Mouse (Mus musculus): ENCODE measurements at regions not wholly inside any gene's neighbourhood (a gene's known extent, or its start where the extent isn't known, plus 50 kb on each side); places are given as distances from the start of the nearest gene placed in this dataset.
"Not testable (repeated sequence)": the region's sequence is repeated elsewhere in the genome, so short reads cannot be mapped to it uniquely, and the experiment has no call there.

GRCm38 (mm10) chr4:153829766-153830165 is 127.3 kb upstream of the A430005L14Rik start:
- no peak for DNase-seq (ENCODE audit: low spot score)

GRCm38 (mm10) chr4:153830491-153830890 is 126.5 kb upstream of the A430005L14Rik start:
- DNase-seq (ENCODE audit: low spot score), result no peak

GRCm38 (mm10) chr4:153831251-153831650 is 125.8 kb upstream of the A430005L14Rik start:
- not testable (repeated sequence) for DNase-seq (ENCODE audit: low spot score)

DNA sequence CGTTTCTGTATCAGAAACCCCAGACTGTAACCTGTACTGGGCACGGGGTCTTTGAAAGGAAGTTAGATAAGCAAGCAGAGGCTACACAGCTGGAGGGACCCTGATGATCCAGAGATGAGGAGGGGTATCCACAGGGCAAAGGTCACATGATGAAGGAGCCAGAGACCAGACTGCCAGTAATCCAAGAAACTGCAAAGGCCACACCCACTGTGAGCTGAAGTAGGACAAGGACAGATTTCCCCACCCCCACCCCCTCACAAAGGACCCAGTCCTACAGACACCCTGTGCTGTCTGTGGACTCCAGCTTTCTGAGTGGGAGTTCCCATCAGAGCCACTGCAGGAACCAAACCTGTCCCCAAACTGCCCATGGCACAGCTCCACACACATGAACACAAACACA is 124.9 kb upstream of the A430005L14Rik start:
- DNase-seq (ENCODE audit: low spot score), result no peak

GRCm38 (mm10) chr4:153844766-153845165 is 112.3 kb upstream of the A430005L14Rik start:
- DNase-seq (ENCODE audit: low spot score), result no peak

GRCm38 (mm10) chr4:153848274-153848673 is 108.8 kb upstream of the A430005L14Rik start:
- no peak for DNase-seq (ENCODE audit: low spot score)

DNA sequence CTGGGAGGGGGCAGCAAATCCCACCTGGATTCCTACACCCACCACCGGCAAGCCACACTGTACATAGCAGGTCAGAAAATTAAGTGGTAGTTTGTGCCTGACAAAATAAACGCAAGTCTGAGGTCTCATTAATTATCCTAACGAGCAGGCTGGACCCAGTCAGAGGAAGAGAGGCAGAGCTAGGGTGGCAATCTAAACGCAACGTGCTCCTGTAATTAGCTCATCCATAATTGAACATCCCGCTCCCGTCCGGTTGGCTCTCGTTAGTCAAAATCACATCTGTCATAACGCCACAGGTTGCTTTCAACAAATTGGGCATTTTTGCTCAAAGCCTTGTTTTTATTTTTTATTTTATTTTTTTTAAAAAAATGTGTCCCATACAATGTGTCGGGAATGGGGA is 106.9 kb upstream of the A430005L14Rik start:
- no peak for DNase-seq (ENCODE audit: low spot score)

- DNase-seq (ENCODE audit: low spot score), result no peak
Measured at GRCm38 (mm10) chr4:153854084-153854747, 102.8 kb upstream of the A430005L14Rik start.

DNA sequence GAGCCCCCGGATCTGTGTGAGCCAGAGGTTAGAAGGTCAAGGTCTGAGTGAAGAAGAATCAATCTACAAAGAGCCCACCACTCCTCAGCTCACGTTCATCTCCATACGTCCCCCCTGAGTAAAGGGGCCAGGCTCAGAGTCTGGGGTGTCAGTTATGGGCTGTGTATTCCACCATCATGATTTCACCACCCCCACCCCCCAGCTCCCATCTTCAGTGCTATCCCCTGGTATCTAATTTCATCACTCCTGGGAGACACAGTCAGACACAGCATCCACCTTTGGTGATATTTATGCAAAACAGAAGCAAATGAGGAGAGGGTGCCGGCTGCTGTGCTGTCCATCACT is 102.3 kb upstream of the A430005L14Rik start:
- no peak for DNase-seq (ENCODE audit: low spot score)

GRCm38 (mm10) chr4:153861420-153861819 is 95.6 kb upstream of the A430005L14Rik start:
- peak; percentile 11 for DNase-seq (ENCODE audit: low spot score)

GRCm38 (mm10) chr4:153862121-153862660 is 94.8 kb upstream of the A430005L14Rik start:
- DNase-seq (ENCODE audit: low spot score), result no peak

DNA sequence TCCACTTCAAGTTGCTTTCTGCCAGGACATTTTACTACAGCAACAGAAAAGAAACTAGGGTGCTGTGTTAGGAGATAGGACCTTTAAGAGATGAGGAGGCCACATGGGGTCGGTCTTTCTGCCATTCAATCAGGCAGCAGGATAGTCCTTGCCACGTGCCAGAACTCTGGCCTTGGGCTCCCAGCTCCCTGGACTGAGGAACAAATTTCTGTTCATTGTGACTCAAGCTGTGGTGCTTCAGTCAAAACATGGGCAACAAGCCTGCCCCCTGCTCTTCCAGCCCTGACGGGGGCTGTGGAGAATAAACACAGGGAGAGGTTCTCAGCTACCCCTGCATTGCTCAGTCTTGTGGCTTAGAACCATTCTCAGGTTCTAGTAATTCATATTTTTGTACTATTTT is 84.7 kb upstream of the A430005L14Rik start:
- no peak for DNase-seq (ENCODE audit: low spot score)

GRCm38 (mm10) chr4:153875036-153875435 is 82.0 kb upstream of the A430005L14Rik start:
- DNase-seq (ENCODE audit: low spot score), result not testable (repeated sequence)

DNA sequence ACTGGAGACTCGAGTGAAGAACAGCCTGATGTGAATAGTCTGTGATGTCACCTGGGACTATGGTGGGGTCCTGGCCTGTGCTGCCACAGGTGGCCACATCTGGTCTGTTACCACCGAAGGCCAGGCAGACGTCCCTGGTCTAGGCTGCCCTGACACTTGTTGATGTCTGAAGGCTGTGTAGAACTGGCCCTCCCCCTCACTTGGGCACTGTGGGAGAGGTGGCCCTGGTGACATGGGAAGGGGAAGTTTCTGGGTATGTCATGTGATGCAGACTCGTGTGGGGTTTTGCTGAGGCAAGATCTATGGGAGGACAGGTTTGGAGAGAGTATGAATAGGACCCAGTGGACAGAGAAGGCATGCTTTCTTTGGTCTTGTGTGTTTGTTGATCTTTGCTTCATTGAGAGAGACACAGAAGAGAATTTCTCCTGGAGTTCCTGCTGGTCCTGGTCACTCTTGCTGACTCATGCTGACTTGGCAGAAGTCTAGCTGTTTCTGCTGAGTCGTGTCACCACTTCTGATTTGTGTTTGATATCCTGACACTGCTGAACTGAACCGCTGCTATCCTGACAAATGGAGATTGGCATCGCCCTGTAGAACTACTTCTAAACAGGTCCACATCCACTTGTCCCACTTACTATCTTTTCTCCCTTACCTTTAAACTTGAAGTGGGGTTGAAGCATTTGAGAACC is 79.9 kb upstream of the A430005L14Rik start:
- DNase-seq (ENCODE audit: low spot score), result no peak

DNA sequence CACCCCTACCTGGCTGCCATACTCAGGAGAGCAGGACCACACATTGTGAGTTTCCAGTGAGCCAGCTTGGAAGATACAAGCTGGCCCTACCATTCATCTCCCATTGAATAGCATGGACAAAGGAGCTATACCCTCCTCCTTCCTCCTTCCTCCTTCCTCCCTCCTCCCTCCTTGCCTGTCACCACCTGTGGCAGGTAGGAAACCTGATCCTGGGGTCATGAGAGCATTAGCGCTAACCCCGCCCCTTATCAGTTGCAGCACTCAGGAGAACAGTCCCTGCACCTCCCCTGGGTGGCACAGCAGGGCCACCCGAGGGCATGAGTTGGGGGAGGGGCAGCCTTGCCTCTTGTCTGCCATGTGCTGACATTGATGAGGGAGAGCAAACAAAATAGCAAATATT is 74.0 kb upstream of the A430005L14Rik start:
- DNase-seq (ENCODE audit: low spot score), result no peak

DNA sequence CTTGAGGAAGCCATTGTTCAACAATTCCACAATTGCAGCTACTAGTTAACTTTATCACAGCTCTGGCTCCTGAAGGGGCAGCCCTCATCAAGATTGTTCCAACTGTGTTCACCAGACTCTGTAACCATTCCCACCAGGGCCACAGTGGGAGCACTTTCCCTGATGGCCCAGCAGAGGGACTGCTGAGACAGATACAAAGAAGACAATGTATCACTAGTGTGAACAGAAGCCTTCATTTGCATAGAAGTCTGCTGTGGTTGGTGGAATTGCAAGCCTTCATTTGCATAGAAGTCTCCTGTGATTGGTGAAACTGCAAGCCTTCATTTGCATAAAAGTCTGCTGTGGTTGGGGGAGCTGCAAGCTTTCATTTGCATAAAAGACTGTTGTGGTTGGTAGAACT is 73.0 kb upstream of the A430005L14Rik start:
- no peak for DNase-seq (ENCODE audit: low spot score)

DNA sequence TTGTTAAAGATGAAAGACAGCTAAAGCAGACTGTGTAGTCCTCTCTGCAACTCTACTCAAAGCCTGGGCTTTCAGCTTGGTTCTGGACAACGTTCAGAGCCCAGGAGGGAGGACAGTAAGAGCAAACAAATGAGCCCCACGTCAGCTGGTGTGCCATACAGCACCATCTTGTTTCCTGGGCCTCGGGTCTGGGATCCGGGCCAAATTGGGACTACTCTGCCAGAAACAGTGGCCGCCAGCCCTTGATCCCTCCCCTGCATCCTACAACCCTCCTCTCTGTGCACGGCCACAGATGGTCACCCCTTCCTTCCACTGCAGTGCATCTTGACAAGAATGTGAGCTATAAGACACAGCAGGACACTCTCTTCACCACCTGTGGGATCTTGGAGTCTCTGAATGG is 71.2 kb upstream of the A430005L14Rik start:
- no peak for DNase-seq (ENCODE audit: low spot score)

- DNase-seq (ENCODE audit: low spot score), result no peak
Measured at GRCm38 (mm10) chr4:153890130-153890529, 66.9 kb upstream of the A430005L14Rik start.

GRCm38 (mm10) chr4:153899721-153900120 is 57.3 kb upstream of the A430005L14Rik start:
- DNase-seq (ENCODE audit: low spot score), result no peak

DNA sequence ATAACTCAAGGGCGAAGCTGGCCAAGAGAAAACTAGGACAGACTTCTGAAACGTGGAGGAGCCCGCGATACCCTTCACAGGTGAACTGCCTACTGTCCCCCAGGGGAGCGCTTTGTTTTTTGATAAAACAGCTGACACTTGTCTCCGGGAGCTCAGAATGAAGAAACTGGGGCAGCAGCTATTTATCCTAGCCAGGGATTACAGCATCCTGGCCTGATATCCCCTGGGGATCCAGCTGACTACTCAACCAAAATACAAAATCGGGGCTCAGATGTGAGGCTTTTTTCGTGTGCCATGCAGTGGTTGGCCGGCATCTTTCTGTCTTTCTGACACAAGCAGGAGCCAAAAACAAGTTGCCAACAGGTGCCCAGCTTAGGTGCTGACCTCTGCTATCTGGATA is 52.0 kb upstream of the A430005L14Rik start:
- DNase-seq (ENCODE audit: low spot score), result no peak

- peak; percentile 50 for DNase-seq (ENCODE audit: low spot score)
Measured at GRCm38 (mm10) chr4:153905511-153905910, 51.5 kb upstream of the A430005L14Rik start.

All from embryo, embryonic 10 days (tissue).